Mouse (Mus musculus) liver, embryonic 11.5 days (tissue): ENCODE results near the gene Bcl2l14. TPM values are rescaled to one million over a fixed set of nuclear protein-coding genes. Genes with fewer than 3 reads are reported as not detected.

ENCODE experiments used
- ATAC-seq: fragments of 200-750 bp; cut with Nextera tagmentation; replicated peaks from 2 replicates; pipeline ENCODE4 v1.8.0; 2017; ENCODE audit warnings: moderate number of reproducible peaks, mild to moderate bottlenecking, moderate TSS enrichment, moderate library complexity; ENCODE audit not compliant: low FRiP score
- DNase-seq: peaks from one replicate; pipeline ENCODE4 v3.0.0-alpha.2; 2017; ENCODE audit warnings: low spot score
- H3K27ac ChIP-seq: fragments of 300-500 bp; sonication (generic); 2 replicates; pipeline ENCODE4 v1.5.1; 2014; ENCODE audit warnings: mild to moderate bottlenecking, low read depth, low read length, control low read depth
- H3K27me3 ChIP-seq: fragments of 300-500 bp; sonication (generic); replicated peaks from 2 replicates; pipeline ENCODE4 v1.6.1; 2014; ENCODE audit warnings: low read length, mixed read lengths; ENCODE audit not compliant: control insufficient read depth, insufficient read depth
- H3K36me3 ChIP-seq: fragments of 300-500 bp; sonication (generic); 2 replicates; pipeline ENCODE4 v1.6.1; 2014; ENCODE audit warnings: mild to moderate bottlenecking, low read length, moderate library complexity, mixed read lengths; ENCODE audit not compliant: control insufficient read depth, insufficient read depth
- H3K4me1 ChIP-seq: fragments of 300-500 bp; sonication (generic); replicated peaks from 2 replicates; pipeline ENCODE4 v1.6.1; 2014; ENCODE audit warnings: low read length, mixed read lengths; ENCODE audit not compliant: control insufficient read depth, insufficient read depth
- H3K4me2 ChIP-seq: fragments of 300-500 bp; sonication (generic); 2 replicates; pipeline ENCODE4 v1.6.1; 2014; ENCODE audit warnings: mild to moderate bottlenecking, control low read depth, moderate library complexity
- H3K4me3 ChIP-seq: fragments of 300-500 bp; sonication (generic); 2 replicates; pipeline ENCODE4 v1.5.1; 2014; ENCODE audit warnings: low read depth, low read length, control low read depth
- H3K9ac ChIP-seq: fragments of 300-500 bp; sonication (generic); 2 replicates; pipeline ENCODE4 v1.6.1; 2014; ENCODE audit warnings: low read depth, low read length, control low read depth
- H3K9me3 ChIP-seq: fragments of 300-500 bp; sonication (generic); 2 replicates; pipeline ENCODE4 v1.6.1; 2016; ENCODE audit warnings: low read length, inconsistent platforms, mixed read lengths; ENCODE audit not compliant: control insufficient read depth
- WGBS: fragments of 180-500 bp; shearing (Covaris S2); extraction: QIAGEN DNeasy Blood & Tissue Kit; methylation state at CpG from one replicate; pipeline ENCODE4 v1.1.7; 2014; 5-methylcytosine and 5-hydroxymethylcytosine counted together
- polyA plus RNA-seq: library from polyadenylated mRNA; unstranded; fragments of >200 nt; fragmentation: Nextera tagmentation; extraction: Ambion mirVana; gene quantifications from 2 replicates; pipeline ENCODE4 v1.2.1, GENCODE M21; 2014

The Bcl2l14 gene
- polyA plus RNA-seq, 1 experiment from 2014 or later, result 0.32 TPM

GRCm38 (mm10) chr6:134443198-134443904 is 47.2 kb downstream of the Bcl2l14 start:
- H3K9ac ChIP-seq, result no peak overlapping the region
- H3K36me3 ChIP-seq, result peaks cover 8% of the 10 kb centered on the region
- H3K27ac ChIP-seq, result peak overlapping the region; percentile 39; the same call in 1 of the 2 replicates
- peaks cover 4% of the 10 kb centered on the region for H3K4me1 ChIP-seq
- no peak overlapping the region for H3K4me3 ChIP-seq
- no peaks in the 10 kb centered on the region for H3K27me3 ChIP-seq
- no peak for ATAC-seq
- no peak for DNase-seq
- H3K9me3 ChIP-seq, result no peaks in the 10 kb centered on the region
- H3K4me2 ChIP-seq, result no peak overlapping the region
- 63% methylated on average over 9 of the region's 9 CpGs for WGBS

GRCm38 (mm10) chr6:134443925-134444324 is 47.8 kb downstream of the Bcl2l14 start:
- DNase-seq (no peak), ATAC-seq (no peak)
- Histone ChIP-seq H3K27ac (no peak overlapping the region), H3K36me3 (peaks cover 8% of the 10 kb centered on the region), H3K4me3 (no peak overlapping the region), H3K9me3 (no peaks in the 10 kb centered on the region), H3K9ac (no peak overlapping the region), H3K4me1 (peaks cover 4% of the 10 kb centered on the region), H3K27me3 (no peaks in the 10 kb centered on the region), H3K4me2 (no peak overlapping the region)
- 83% methylated on average over 5 of the region's 5 CpGs for WGBS

- Histone ChIP-seq H3K4me2 (no peak overlapping the region), H3K9me3 (no peaks in the 10 kb centered on the region), H3K9ac (no peak overlapping the region), H3K27me3 (no peaks in the 10 kb centered on the region), H3K4me3 (no peak overlapping the region), H3K4me1 (peaks cover 4% of the 10 kb centered on the region), H3K27ac (no peak overlapping the region), H3K36me3 (peaks cover 24% of the 10 kb centered on the region)
- no peak for DNase-seq
- WGBS, result 92% methylated on average over 12 of the region's 12 CpGs
- no peak for ATAC-seq
Measured at GRCm38 (mm10) chr6:134448451-134448850, 52.3 kb downstream of the Bcl2l14 start.

- Histone ChIP-seq H3K27me3 (no peaks in the 10 kb centered on the region), H3K9ac (no peak overlapping the region), H3K4me3 (no peak overlapping the region), H3K9me3 (no peaks in the 10 kb centered on the region), H3K4me2 (no peak overlapping the region), H3K36me3 (peaks cover 36% of the 10 kb centered on the region), H3K27ac (no peak overlapping the region), H3K4me1 (0 out of 2 replicates have a peak, but pooled peaks cover 3% of the 10 kb centered on the region)
- no peak for ATAC-seq
- no peak for DNase-seq
- WGBS, result 85% methylated on average over 11 of the region's 11 CpGs
Measured at GRCm38 (mm10) chr6:134449958-134450357, 53.8 kb downstream of the Bcl2l14 start.

- peaks cover 34% of the 10 kb centered on the region for H3K36me3 ChIP-seq
Measured at GRCm38 (mm10) chr6:134450661-134451119, 54.6 kb downstream of the Bcl2l14 start.

GRCm38 (mm10) chr6:134454093-134454492 is 58.0 kb downstream of the Bcl2l14 start:
- ATAC-seq, result peak; percentile 84
- WGBS, result 83% methylated on average over 1 of the region's 1 CpGs
- H3K36me3 ChIP-seq, result peaks cover 38% of the 10 kb centered on the region
- no peaks in the 10 kb centered on the region for H3K9me3 ChIP-seq
- no peak overlapping the region for H3K27ac ChIP-seq
- no peak for DNase-seq
- no peak overlapping the region for H3K4me2 ChIP-seq
- 0 out of 2 replicates have a peak, but pooled peaks cover 3% of the 10 kb centered on the region for H3K4me1 ChIP-seq
- no peak overlapping the region for H3K9ac ChIP-seq
- H3K4me3 ChIP-seq, result no peak overlapping the region
- no peaks in the 10 kb centered on the region for H3K27me3 ChIP-seq

More at GRCm38 (mm10) chr6:134450661-134451119, 54.6 kb downstream of the Bcl2l14 start:
- ATAC-seq (peak; percentile 32; the same call in 1 of the 2 replicates), DNase-seq (no peak)
- no peak overlapping the region for H3K9ac ChIP-seq
- H3K27me3 ChIP-seq, result no peaks in the 10 kb centered on the region
- H3K4me3 ChIP-seq, result no peak overlapping the region
- no peak overlapping the region for H3K4me2 ChIP-seq
- no peaks in the 10 kb centered on the region for H3K9me3 ChIP-seq
- H3K4me1 ChIP-seq, result 0 out of 2 replicates have a peak, but pooled peaks cover 3% of the 10 kb centered on the region
- no peak overlapping the region for H3K27ac ChIP-seq
- WGBS, result 67% methylated on average over 14 of the region's 14 CpGs

GRCm38 (mm10) chr6:134458376-134458775 is 62.3 kb downstream of the Bcl2l14 start:
- H3K4me3 ChIP-seq, result no peak overlapping the region
- H3K9me3 ChIP-seq, result no peaks in the 10 kb centered on the region
- no peaks in the 10 kb centered on the region for H3K27me3 ChIP-seq
- H3K4me1 ChIP-seq, result 0 out of 2 replicates have a peak, but pooled peaks cover 3% of the 10 kb centered on the region
- H3K27ac ChIP-seq, result no peak overlapping the region
- peaks cover 41% of the 10 kb centered on the region for H3K36me3 ChIP-seq
- 85% methylated on average over 1 of the region's 1 CpGs for WGBS
- DNase-seq (no peak), ATAC-seq (no peak)
- H3K4me2 ChIP-seq, result no peak overlapping the region
- H3K9ac ChIP-seq, result no peak overlapping the region

GRCm38 (mm10) chr6:134461175-134461574 is 65.1 kb downstream of the Bcl2l14 start:
- no peaks in the 10 kb centered on the region for H3K9me3 ChIP-seq
- H3K4me1 ChIP-seq, result no peaks in the 10 kb centered on the region
- peaks cover 35% of the 10 kb centered on the region for H3K36me3 ChIP-seq
- no peaks in the 10 kb centered on the region for H3K27me3 ChIP-seq
- WGBS, result 95% methylated on average over 6 of the region's 6 CpGs
- ATAC-seq (no peak), DNase-seq (no peak)
- no peak overlapping the region for H3K4me2 ChIP-seq
- H3K4me3 ChIP-seq, result no peak overlapping the region
- H3K9ac ChIP-seq, result no peak overlapping the region
- H3K27ac ChIP-seq, result no peak overlapping the region
